Mouse (Mus musculus) megakaryocyte, adult 5-6 weeks (primary cell): ENCODE measurements around the gene Cpt1c. TPM values are rescaled to one million over a fixed set of nuclear protein-coding genes. Genes with fewer than 3 reads are reported as not detected.

Experiments used
- ATAC-seq: 2 replicates; pipeline ENCODE4 v1.8.0; 2016; ENCODE audit warnings: mild to moderate bottlenecking, inconsistent platforms; ENCODE audit not compliant: poor library complexity, severe bottlenecking
- total RNA-seq, 2 experiments: library from RNA; stranded (forward) in 1 of 2; stranded (reverse) in 1 of 2; fragments of 153-499, 151-499 nt in 1 of 2; fragments of 221-1000, 200-1000 nt in 1 of 2; gene quantifications; 2 replicates each; pipeline versions ENCODE4 v1.2.3 to v1.2.4; 2015 to 2017

The Cpt1c gene
- total RNA-seq, 2 experiments from 2014 or later = not detected

- ATAC-seq = no peak
These were observed 49.2 kb downstream of the Cpt1c start for GRCm38 (mm10) chr7:44925468-44925867.

- no peak for ATAC-seq
These were observed 52.1 kb downstream of the Cpt1c start for GRCm38 (mm10) chr7:44922530-44922929.

- ATAC-seq = no peak
These were observed 55.5 kb downstream of the Cpt1c start for GRCm38 (mm10) chr7:44919127-44919526.

GRCm38 (mm10) chr7:44918219-44918618 lies 56.4 kb downstream of the Cpt1c start:
- no peak for ATAC-seq

- no peak for ATAC-seq
These were observed 57.8 kb downstream of the Cpt1c start for GRCm38 (mm10) chr7:44916881-44917280.

GRCm38 (mm10) chr7:44916191-44916590 lies 58.5 kb downstream of the Cpt1c start:
- no peak for ATAC-seq

- no peak for ATAC-seq
These were observed 59.3 kb downstream of the Cpt1c start for GRCm38 (mm10) chr7:44915314-44915713.

GRCm38 (mm10) chr7:44914396-44914795 lies 60.3 kb downstream of the Cpt1c start:
- no peak for ATAC-seq

Other genes with a start within 250 kb of the Cpt1c start
Only the 30 nearest of the 35 such genes appear.
- 25.3 and 28.5 TPM in 2 replicates for gene Nup62, start 158.8 kb downstream of the Cpt1c start, total RNA-seq (2015)
- 55.7 and 65.8 TPM in 2 replicates for gene Nup62, start 158.8 kb downstream of the Cpt1c start, total RNA-seq (2017)
- gene Il4i1, start 158.5 kb downstream of the Cpt1c start, total RNA-seq (2015) = 0.38 and 1.9 TPM in 2 replicates
- 1.5 TPM in 1 of 2 replicates, not detected in the other for gene Il4i1, start 158.5 kb downstream of the Cpt1c start, total RNA-seq (2017)
- 2.1 and 2.6 TPM in 2 replicates for gene Atf5, start 158.2 kb downstream of the Cpt1c start, total RNA-seq (2015)
- 1.9 and 5.3 TPM in 2 replicates for gene Atf5, start 158.2 kb downstream of the Cpt1c start, total RNA-seq (2017)
- gene Akt1s1, start 125.9 kb downstream of the Cpt1c start, total RNA-seq (2015) = 4.7 and 6.5 TPM in 2 replicates
- gene Akt1s1, start 125.9 kb downstream of the Cpt1c start, total RNA-seq (2017) = 8.0 and 9.6 TPM in 2 replicates
- gene Tbc1d17, start 125.8 kb downstream of the Cpt1c start, total RNA-seq (2015) = 12.5 and 17.6 TPM in 2 replicates
- gene Tbc1d17, start 125.8 kb downstream of the Cpt1c start, total RNA-seq (2017) = 13.0 and 14.8 TPM in 2 replicates
- 75.1 and 89.7 TPM in 2 replicates for gene Pnkp, start 117.7 kb downstream of the Cpt1c start, total RNA-seq (2015)
- 109 and 129 TPM in 2 replicates for gene Pnkp, start 117.7 kb downstream of the Cpt1c start, total RNA-seq (2017)
- 21.3 and 29.0 TPM in 2 replicates for gene Ptov1, start 105.1 kb downstream of the Cpt1c start, total RNA-seq (2015)
- gene Ptov1, start 105.1 kb downstream of the Cpt1c start, total RNA-seq (2017) = 5.9 and 8.7 TPM in 2 replicates
- gene Med25, start 82.1 kb downstream of the Cpt1c start, total RNA-seq (2015) = 19.4 and 23.7 TPM in 2 replicates
- gene Med25, start 82.1 kb downstream of the Cpt1c start, total RNA-seq (2017) = 8.6 and 9.0 TPM in 2 replicates
- 4.6 and 4.7 TPM in 2 replicates for gene Fuz, start 78.8 kb downstream of the Cpt1c start, total RNA-seq (2015)
- gene Fuz, start 78.8 kb downstream of the Cpt1c start, total RNA-seq (2017) = 11.1 and 11.3 TPM in 2 replicates
- 33.2 and 36.1 TPM in 2 replicates for gene Ap2a1, start 45.4 kb downstream of the Cpt1c start, total RNA-seq (2015)
- gene Ap2a1, start 45.4 kb downstream of the Cpt1c start, total RNA-seq (2017) = 20.2 and 33.6 TPM in 2 replicates
- not detected in 2 replicates for gene Tsks, start 31.6 kb downstream of the Cpt1c start, total RNA-seq (2015)
- gene Tsks, start 31.6 kb downstream of the Cpt1c start, total RNA-seq (2017) = not detected in 2 replicates
- 48.4 and 55.7 TPM in 2 replicates for gene Prmt1, start 11.7 kb upstream of the Cpt1c start, total RNA-seq (2015)
- 40.0 and 42.9 TPM in 2 replicates for gene Prmt1, start 11.7 kb upstream of the Cpt1c start, total RNA-seq (2017)
- gene Irf3, start 22.8 kb upstream of the Cpt1c start, total RNA-seq (2015) = 60.8 and 76.8 TPM in 2 replicates
- gene Irf3, start 22.8 kb upstream of the Cpt1c start, total RNA-seq (2017) = 84.8 and 89.4 TPM in 2 replicates
- gene Bcl2l12, start 23.9 kb upstream of the Cpt1c start, total RNA-seq (2015) = 16.8 and 18.7 TPM in 2 replicates
- 14.1 and 17.7 TPM in 2 replicates for gene Bcl2l12, start 23.9 kb upstream of the Cpt1c start, total RNA-seq (2017)
- 22.2 and 23.0 TPM in 2 replicates for gene Scaf1, start 41.5 kb upstream of the Cpt1c start, total RNA-seq (2015)
- 9.6 and 12.2 TPM in 2 replicates for gene Scaf1, start 41.5 kb upstream of the Cpt1c start, total RNA-seq (2017)
- gene Rras, start 43.1 kb upstream of the Cpt1c start, total RNA-seq (2015) = 77.1 and 78.6 TPM in 2 replicates
- 12.7 and 14.1 TPM in 2 replicates for gene Rras, start 43.1 kb upstream of the Cpt1c start, total RNA-seq (2017)
- 15.4 and 16.3 TPM in 2 replicates for gene Prr12, start 78.0 kb upstream of the Cpt1c start, total RNA-seq (2015)
- gene Prr12, start 78.0 kb upstream of the Cpt1c start, total RNA-seq (2017) = 1.9 and 3.0 TPM in 2 replicates
- 41.4 and 46.3 TPM in 2 replicates for gene Nosip, start 87.6 kb upstream of the Cpt1c start, total RNA-seq (2015)
- gene Nosip, start 87.6 kb upstream of the Cpt1c start, total RNA-seq (2017) = 54.2 and 56.8 TPM in 2 replicates
- 6.6 and 8.9 TPM in 2 replicates for gene Prrg2, start 87.8 kb upstream of the Cpt1c start, total RNA-seq (2015)
- gene Prrg2, start 87.8 kb upstream of the Cpt1c start, total RNA-seq (2017) = 5.4 TPM in 2 replicates
- 4.5 and 5.8 TPM in 2 replicates for gene Rcn3, start 117.4 kb upstream of the Cpt1c start, total RNA-seq (2015)
- 7.8 and 18.1 TPM in 2 replicates for gene Rcn3, start 117.4 kb upstream of the Cpt1c start, total RNA-seq (2017)
- gene Fcgrt, start 129.0 kb upstream of the Cpt1c start, total RNA-seq (2015) = 22.0 and 22.5 TPM in 2 replicates
- gene Fcgrt, start 129.0 kb upstream of the Cpt1c start, total RNA-seq (2017) = 64.1 and 69.0 TPM in 2 replicates
- gene Rps11, start 149.6 kb upstream of the Cpt1c start, total RNA-seq (2015) = 2,516 and 2,663 TPM in 2 replicates
- 1,201 and 1,233 TPM in 2 replicates for gene Rps11, start 149.6 kb upstream of the Cpt1c start, total RNA-seq (2017)
- gene Rpl13a, start 153.9 kb upstream of the Cpt1c start, total RNA-seq (2015) = 1,652 and 1,953 TPM in 2 replicates
- 2,014 and 2,240 TPM in 2 replicates for gene Rpl13a, start 153.9 kb upstream of the Cpt1c start, total RNA-seq (2017)
- not detected in 2 replicates for gene Gm45713, start 161.4 kb upstream of the Cpt1c start, total RNA-seq (2015)
- not detected in 2 replicates for gene Gm45713, start 161.4 kb upstream of the Cpt1c start, total RNA-seq (2017)
- 22.7 and 29.0 TPM in 2 replicates for gene Flt3l, start 161.6 kb upstream of the Cpt1c start, total RNA-seq (2015)
- 17.4 and 17.6 TPM in 2 replicates for gene Flt3l, start 161.6 kb upstream of the Cpt1c start, total RNA-seq (2017)
- gene Pih1d1, start 179.5 kb upstream of the Cpt1c start, total RNA-seq (2015) = 131 and 132 TPM in 2 replicates
- 43.9 and 51.4 TPM in 2 replicates for gene Pih1d1, start 179.5 kb upstream of the Cpt1c start, total RNA-seq (2017)
- 68.0 and 72.0 TPM in 2 replicates for gene Aldh16a1, start 179.7 kb upstream of the Cpt1c start, total RNA-seq (2015)
- 26.9 and 33.7 TPM in 2 replicates for gene Aldh16a1, start 179.7 kb upstream of the Cpt1c start, total RNA-seq (2017)
- 0.18 TPM in 1 of 2 replicates, not detected in the other for gene Slc17a7, start 189.1 kb upstream of the Cpt1c start, total RNA-seq (2015)
- gene Slc17a7, start 189.1 kb upstream of the Cpt1c start, total RNA-seq (2017) = not detected in 2 replicates
- not detected in 2 replicates for gene Gfy, start 204.7 kb upstream of the Cpt1c start, total RNA-seq (2015)
- gene Gfy, start 204.7 kb upstream of the Cpt1c start, total RNA-seq (2017) = not detected in 2 replicates
- not detected in 2 replicates for gene Pth2, start 206.1 kb upstream of the Cpt1c start, total RNA-seq (2015)
- gene Pth2, start 206.1 kb upstream of the Cpt1c start, total RNA-seq (2017) = not detected in 2 replicates